Mouse (Mus musculus): ENCODE data around the gene Ppp1r18.
A peak's percentile ranks its signal among the peaks of the same experiment; 100 is the strongest.

The Ppp1r18 gene

GRCm38 (mm10) chr17:35874721-35875120 lies 9.3 kb downstream of the Ppp1r18 start:
- no peak for TF ChIP-seq GATA4 (IDR thresholded peaks at IDR 0.05; ENCODE audit: insufficient replicate concordance, low read length)

GRCm38 (mm10) chr17:35879245-35880057 lies 14.1 kb downstream of the Ppp1r18 start, which contains the start of gene Dhx16:
Gene Dhx16 (plus strand): TSS chr17:35879819.
- TF ChIP-seq GATA4 (IDR thresholded peaks at IDR 0.05; ENCODE audit: insufficient replicate concordance, low read length): peak; percentile 60; the same call in 1 of the 2 replicates

- no peak for TF ChIP-seq GATA4 (IDR thresholded peaks at IDR 0.05; ENCODE audit: insufficient replicate concordance, low read length)
These were observed 17.5 kb downstream of the Ppp1r18 start for GRCm38 (mm10) chr17:35882924-35883323.

- no peak for TF ChIP-seq GATA4 (IDR thresholded peaks at IDR 0.05; ENCODE audit: insufficient replicate concordance, low read length)
These were observed 18.4 kb downstream of the Ppp1r18 start for GRCm38 (mm10) chr17:35883777-35884176.

DNA sequence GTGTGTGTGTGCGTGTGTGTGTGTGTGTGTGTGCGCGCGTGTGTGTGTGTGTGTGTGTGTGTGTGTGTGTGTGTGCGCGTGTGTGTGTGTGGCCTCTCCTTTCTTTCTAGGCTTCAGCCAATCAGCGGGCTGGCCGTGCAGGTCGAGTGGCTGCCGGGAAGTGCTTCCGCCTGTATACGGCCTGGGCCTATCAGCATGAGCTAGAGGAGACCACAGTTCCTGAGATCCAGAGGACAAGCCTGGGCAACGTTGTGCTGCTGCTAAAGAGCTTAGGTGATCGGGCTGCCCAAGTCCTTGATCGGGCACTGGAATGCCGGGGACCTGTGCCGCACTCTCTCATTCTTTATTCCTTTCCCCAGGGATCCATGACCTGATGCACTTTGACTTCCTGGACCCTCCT lies 22.3 kb downstream of the Ppp1r18 start:
- TF ChIP-seq GATA4 (IDR thresholded peaks at IDR 0.05; ENCODE audit: insufficient replicate concordance, low read length): no peak

GRCm38 (mm10) chr17:35896781-35897643 lies 31.6 kb downstream of the Ppp1r18 start, which contains the start of gene 2310061I04Rik:
Gene 2310061I04Rik (minus strand): TSS chr17:35897431.
- TF ChIP-seq GATA4 (IDR thresholded peaks at IDR 0.05; ENCODE audit: insufficient replicate concordance, low read length): peak; percentile 20; the same call in 1 of the 2 replicates

- no peak for TF ChIP-seq GATA4 (IDR thresholded peaks at IDR 0.05; ENCODE audit: insufficient replicate concordance, low read length)
These were observed 32.5 kb downstream of the Ppp1r18 start for GRCm38 (mm10) chr17:35897644-35898573.

GRCm38 (mm10) chr17:35900636-35901035 lies 35.2 kb downstream of the Ppp1r18 start:
- no peak for TF ChIP-seq GATA4 (IDR thresholded peaks at IDR 0.05; ENCODE audit: insufficient replicate concordance, low read length)

DNA sequence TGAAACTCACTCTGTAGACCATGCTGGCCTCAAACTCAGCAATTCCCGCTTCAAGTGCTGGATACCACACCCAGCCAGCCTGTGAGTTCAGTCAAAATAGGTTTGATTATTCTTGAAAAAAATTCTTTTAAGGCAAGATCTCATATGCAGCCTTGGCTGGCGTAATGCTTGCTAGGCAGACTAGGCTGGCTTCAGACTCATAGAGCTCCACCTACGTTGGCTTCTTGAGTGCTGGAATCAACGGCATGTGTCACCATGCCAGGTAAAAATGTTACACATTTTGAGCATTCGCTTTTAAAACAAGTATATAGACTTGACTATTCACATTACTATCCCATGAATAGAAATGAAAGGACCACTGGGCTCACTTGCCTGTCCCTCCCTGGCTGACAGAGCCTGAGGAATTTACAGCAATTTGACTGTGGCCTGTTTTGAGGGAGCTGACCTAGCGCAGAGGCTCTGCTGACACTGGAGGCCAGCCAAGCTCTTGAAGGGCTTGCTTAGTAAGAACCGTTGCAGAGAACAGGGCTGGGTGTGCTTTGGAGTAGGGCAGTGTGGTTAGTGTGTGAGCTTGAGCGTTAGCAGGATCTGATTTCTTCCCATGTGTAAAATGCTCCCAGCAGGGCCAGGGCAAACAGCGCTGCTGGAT lies 38.1 kb downstream of the Ppp1r18 start:
- TF ChIP-seq GATA4 (IDR thresholded peaks at IDR 0.05; ENCODE audit: insufficient replicate concordance, low read length): no peak

DNA sequence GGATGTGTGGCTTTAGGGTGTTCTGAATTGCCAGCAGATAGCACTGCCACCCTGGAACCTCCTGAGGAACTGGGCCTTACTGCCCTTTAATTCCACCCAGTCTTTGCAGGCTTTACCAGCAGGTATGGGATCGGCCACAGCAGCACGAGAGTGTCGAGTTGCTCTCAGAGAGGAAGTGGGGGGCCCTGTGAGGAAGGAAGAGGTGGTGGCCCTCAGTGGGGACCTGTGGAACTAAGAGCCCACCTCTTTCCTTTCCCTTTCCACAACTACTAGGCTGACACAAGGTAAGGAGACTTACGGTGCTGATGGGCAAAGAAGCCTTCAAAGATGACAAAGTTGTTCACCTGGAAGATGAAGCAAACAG lies 38.6 kb downstream of the Ppp1r18 start:
- TF ChIP-seq GATA4 (IDR thresholded peaks at IDR 0.05; ENCODE audit: insufficient replicate concordance, low read length): no peak

GRCm38 (mm10) chr17:35905587-35905986 lies 40.2 kb downstream of the Ppp1r18 start:
- no peak for TF ChIP-seq GATA4 (IDR thresholded peaks at IDR 0.05; ENCODE audit: insufficient replicate concordance, low read length)

DNA sequence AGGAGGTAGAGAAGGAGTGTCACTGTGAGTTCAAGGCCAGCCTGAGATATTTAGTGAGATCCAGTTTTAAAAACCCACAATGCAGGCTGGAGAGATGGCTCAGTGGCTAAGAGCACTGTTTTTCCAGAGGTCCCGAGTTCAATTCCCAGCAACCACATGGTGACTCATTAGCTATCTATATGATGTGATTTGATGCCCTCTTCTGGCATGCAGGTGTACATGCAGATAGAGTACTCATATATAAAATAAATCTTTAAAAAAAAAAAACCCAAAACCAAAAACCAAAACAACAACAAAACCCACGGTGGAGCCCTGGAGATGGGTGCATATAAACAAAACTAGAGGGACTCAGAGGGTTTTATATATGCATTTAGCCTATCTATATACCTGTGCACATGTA lies 42.2 kb downstream of the Ppp1r18 start:
- no peak for TF ChIP-seq GATA4 (IDR thresholded peaks at IDR 0.05; ENCODE audit: insufficient replicate concordance, low read length)

DNA sequence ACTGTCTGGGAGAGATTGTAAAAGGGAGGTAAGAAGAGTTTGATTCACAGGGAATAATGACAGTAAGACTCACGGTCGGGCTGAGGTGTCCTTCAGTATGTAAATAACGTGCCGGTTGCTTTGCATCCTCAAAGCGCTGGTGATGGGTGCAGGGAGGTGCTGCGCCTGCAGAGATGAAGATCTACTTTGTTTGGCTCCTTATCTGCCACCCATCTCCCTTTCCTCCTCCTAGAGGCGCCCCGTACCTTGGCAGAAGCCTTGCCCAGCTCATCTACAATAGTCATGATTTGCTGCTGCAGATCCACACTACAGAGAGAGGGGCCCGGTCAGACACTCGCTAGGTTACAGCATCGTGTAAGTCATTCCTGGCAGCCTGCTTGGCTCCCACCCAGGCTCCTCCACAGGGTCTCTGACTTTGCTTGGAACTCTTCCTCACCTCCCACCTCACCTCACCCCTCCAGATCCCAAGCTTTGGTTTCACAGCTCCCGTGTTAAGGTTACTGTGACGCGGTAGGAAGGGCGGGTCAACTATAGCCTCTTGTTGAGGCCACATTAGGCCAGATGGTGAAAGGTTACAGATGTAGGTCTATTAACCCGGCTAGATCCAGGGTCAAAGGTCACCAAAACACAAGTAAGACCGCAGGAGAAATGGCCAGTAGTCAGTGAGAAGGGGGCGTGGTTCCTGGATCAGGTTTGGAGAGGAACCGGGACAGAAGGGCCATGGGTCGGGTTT lies 44.0 kb downstream of the Ppp1r18 start:
- TF ChIP-seq GATA4 (IDR thresholded peaks at IDR 0.05; ENCODE audit: insufficient replicate concordance, low read length): no peak

GRCm38 (mm10) chr17:35909919-35910369 lies 44.6 kb downstream of the Ppp1r18 start, which contains the start of gene Atat1:
Gene Atat1 (minus strand): TSS chr17:35910075.
- peak; percentile 70; the same call in 1 of the 2 replicates for TF ChIP-seq GATA4 (IDR thresholded peaks at IDR 0.05; ENCODE audit: insufficient replicate concordance, low read length)

Data from liver, adult (tissue).